Mouse (Mus musculus): ENCODE results near the gene Rhpn2.

Rhpn2 gene

GRCm38 (mm10) chr7:35365161-35365910, 31.4 kb downstream of the Rhpn2 start:
- TF ChIP-seq GATA4 (IDR thresholded peaks at IDR 0.05; ENCODE audit: insufficient replicate concordance, low read length): no peak

GRCm38 (mm10) chr7:35371096-35371495, 37.1 kb downstream of the Rhpn2 start:
- no peak for TF ChIP-seq GATA4 (IDR thresholded peaks at IDR 0.05; ENCODE audit: insufficient replicate concordance, low read length)

- no peak for TF ChIP-seq GATA4 (IDR thresholded peaks at IDR 0.05; ENCODE audit: insufficient replicate concordance, low read length)
Measured at GRCm38 (mm10) chr7:35372483-35373017, 38.6 kb downstream of the Rhpn2 start.

GRCm38 (mm10) chr7:35373146-35373989, 39.4 kb downstream of the Rhpn2 start:
- TF ChIP-seq GATA4 (IDR thresholded peaks at IDR 0.05; ENCODE audit: insufficient replicate concordance, low read length): peak; percentile 67; the same call in 1 of the 2 replicates

GRCm38 (mm10) chr7:35374265-35374664, 40.3 kb downstream of the Rhpn2 start:
- no peak for TF ChIP-seq GATA4 (IDR thresholded peaks at IDR 0.05; ENCODE audit: insufficient replicate concordance, low read length)

- no peak for TF ChIP-seq GATA4 (IDR thresholded peaks at IDR 0.05; ENCODE audit: insufficient replicate concordance, low read length)
Measured at GRCm38 (mm10) chr7:35376623-35377022, 42.7 kb downstream of the Rhpn2 start.

GRCm38 (mm10) chr7:35379492-35380119, 45.6 kb downstream of the Rhpn2 start:
- TF ChIP-seq GATA4 (IDR thresholded peaks at IDR 0.05; ENCODE audit: insufficient replicate concordance, low read length): no peak

- no peak for TF ChIP-seq GATA4 (IDR thresholded peaks at IDR 0.05; ENCODE audit: insufficient replicate concordance, low read length)
Measured at GRCm38 (mm10) chr7:35380351-35380750, 46.4 kb downstream of the Rhpn2 start.

- TF ChIP-seq GATA4 (IDR thresholded peaks at IDR 0.05; ENCODE audit: insufficient replicate concordance, low read length): no peak
Measured at GRCm38 (mm10) chr7:35381861-35382260, 47.9 kb downstream of the Rhpn2 start.

GRCm38 (mm10) chr7:35382706-35383353, 48.9 kb downstream of the Rhpn2 start:
- TF ChIP-seq GATA4 (IDR thresholded peaks at IDR 0.05; ENCODE audit: insufficient replicate concordance, low read length): no peak

GRCm38 (mm10) chr7:35386525-35386952, 52.6 kb downstream of the Rhpn2 start:
- no peak for TF ChIP-seq GATA4 (IDR thresholded peaks at IDR 0.05; ENCODE audit: insufficient replicate concordance, low read length)

- no peak for TF ChIP-seq GATA4 (IDR thresholded peaks at IDR 0.05; ENCODE audit: insufficient replicate concordance, low read length)
Measured at GRCm38 (mm10) chr7:35388694-35389093, 54.7 kb downstream of the Rhpn2 start.

GRCm38 (mm10) chr7:35392935-35393334, 59.0 kb downstream of the Rhpn2 start:
- TF ChIP-seq GATA4 (IDR thresholded peaks at IDR 0.05; ENCODE audit: insufficient replicate concordance, low read length): no peak

GRCm38 (mm10) chr7:35395734-35396456, 61.9 kb downstream of the Rhpn2 start:
- no peak for TF ChIP-seq GATA4 (IDR thresholded peaks at IDR 0.05; ENCODE audit: insufficient replicate concordance, low read length)
